Mouse (Mus musculus) stomach, postnatal 0 days (tissue): Measurements from ENCODE around the gene Gm11639. TPM values are rescaled to one million over a fixed set of nuclear protein-coding genes. Genes with fewer than 3 reads are reported as not detected.

Experiments used
- ATAC-seq: fragments of 200-750 bp; cut with Nextera tagmentation; 2 replicates; pipeline ENCODE4 v1.8.0; 2017; ENCODE audit not compliant: low FRiP score, low TSS enrichment
- DNase-seq: peaks from one replicate; pipeline ENCODE4 v3.0.0-alpha.2; 2016; ENCODE audit warnings: low spot score
- H3K27ac ChIP-seq: fragments of 300-500 bp; sonication (generic); replicated peaks from 2 replicates; pipeline ENCODE4 v1.5.1; 2014; ENCODE audit warnings: mild to moderate bottlenecking, control low read depth
- H3K27me3 ChIP-seq: fragments of 300-500 bp; sonication (generic); 2 replicates; pipeline ENCODE4 v1.6.1; 2014; ENCODE audit warnings: low read length; ENCODE audit not compliant: control insufficient read depth, insufficient read depth
- H3K36me3 ChIP-seq: fragments of 300-500 bp; sonication (generic); 2 replicates; pipeline ENCODE4 v1.6.1; 2014; ENCODE audit warnings: low read length, mixed read lengths; ENCODE audit not compliant: control insufficient read depth, insufficient read depth
- H3K4me1 ChIP-seq: fragments of 300-500 bp; sonication (generic); replicated peaks from 2 replicates; pipeline ENCODE4 v1.6.1; 2014; ENCODE audit warnings: antibody characterized with exemption; ENCODE audit not compliant: control insufficient read depth, insufficient read depth
- H3K4me2 ChIP-seq: fragments of 300-500 bp; sonication (generic); replicated peaks from 2 replicates; pipeline ENCODE4 v1.6.1; 2014; ENCODE audit warnings: low read depth, mild to moderate bottlenecking, control low read depth, moderate library complexity
- H3K4me3 ChIP-seq: fragments of 300-500 bp; sonication (generic); 2 replicates; pipeline ENCODE4 v1.5.1; 2014; ENCODE audit warnings: low read depth, low read length, control low read depth
- H3K9ac ChIP-seq: fragments of 300-500 bp; sonication (generic); 2 replicates; pipeline ENCODE4 v1.6.1; 2014; ENCODE audit warnings: mild to moderate bottlenecking, low read length, control low read depth, mixed read lengths
- H3K9me3 ChIP-seq: fragments of 300-500 bp; sonication (generic); 2 replicates; pipeline ENCODE4 v1.6.1; 2016; ENCODE audit warnings: low read length; ENCODE audit not compliant: control insufficient read depth
- CTCF ChIP-seq: IDR thresholded peaks from 2 replicates; pipeline ENCODE4 v1.5.1; 2016; ENCODE audit warnings: antibody characterized with exemption, low read depth, mild to moderate bottlenecking, moderate library complexity
- EP300 ChIP-seq: optimal IDR thresholded peaks from 2 replicates; pipeline ENCODE3; 2016; ENCODE audit warnings: antibody characterized with exemption
- WGBS: fragments of 180-500 bp; shearing (Covaris S2); extraction: QIAGEN DNeasy Blood & Tissue Kit; methylation state at CpG from one replicate; pipeline ENCODE4 v1.1.7; 2014; 5-methylcytosine and 5-hydroxymethylcytosine counted together
- polyA plus RNA-seq: library from polyadenylated mRNA; unstranded; fragments of >200 nt; fragmentation: Nextera tagmentation; extraction: Ambion mirVana; gene quantifications from 2 replicates; pipeline ENCODE4 v1.2.1, GENCODE M21; 2015

Gm11639 gene
- polyA plus RNA-seq, 1 experiment from 2014 or later: 0.01 TPM

GRCm38 (mm10) chr11:105141115-105141514 lies 455.6 kb downstream of the Gm11639 start:
- Histone ChIP-seq H3K4me3 (no peak overlapping the region), H3K36me3 (peaks cover 13% of the 10 kb centered on the region), H3K9ac (no peak overlapping the region), H3K4me2 (no peak overlapping the region), H3K4me1 (no peaks in the 10 kb centered on the region), H3K27ac (no peak overlapping the region), H3K9me3 (no peaks in the 10 kb centered on the region), H3K27me3 (no peaks in the 10 kb centered on the region)
- WGBS: 95% methylated on average over 5 of the region's 5 CpGs
- DNase-seq (no peak), ATAC-seq (no peak)
- TF ChIP-seq EP300: no peak
- no peak for TF ChIP-seq CTCF

- DNase-seq: no peak
- TF ChIP-seq CTCF: no peak
- no peak for TF ChIP-seq EP300
- Histone ChIP-seq H3K27ac (no peak overlapping the region), H3K9me3 (no peaks in the 10 kb centered on the region), H3K4me2 (no peak overlapping the region), H3K4me3 (no peak overlapping the region), H3K4me1 (no peaks in the 10 kb centered on the region), H3K36me3 (peaks cover 8% of the 10 kb centered on the region), H3K27me3 (no peaks in the 10 kb centered on the region), H3K9ac (no peak overlapping the region)
- no peak for ATAC-seq
Observed at GRCm38 (mm10) chr11:105143564-105143963, 458.1 kb downstream of the Gm11639 start.

- Histone ChIP-seq H3K9ac (no peak overlapping the region), H3K27ac (no peak overlapping the region), H3K36me3 (peaks cover 8% of the 10 kb centered on the region), H3K27me3 (no peaks in the 10 kb centered on the region), H3K9me3 (no peaks in the 10 kb centered on the region), H3K4me1 (no peaks in the 10 kb centered on the region), H3K4me2 (no peak overlapping the region), H3K4me3 (no peak overlapping the region)
- TF ChIP-seq EP300: no peak
- TF ChIP-seq CTCF: no peak
- ATAC-seq (no peak), DNase-seq (no peak)
- WGBS: 72% methylated on average over 3 of the region's 3 CpGs
Observed at GRCm38 (mm10) chr11:105144084-105144483, 458.6 kb downstream of the Gm11639 start.

GRCm38 (mm10) chr11:105144508-105145210 lies 459.2 kb downstream of the Gm11639 start:
- peak; percentile 20; the same call in 1 of the 2 replicates for TF ChIP-seq CTCF
- no peak for TF ChIP-seq EP300
- Histone ChIP-seq H3K4me1 (no peaks in the 10 kb centered on the region), H3K27ac (no peak overlapping the region), H3K9ac (no peak overlapping the region), H3K9me3 (no peaks in the 10 kb centered on the region), H3K4me3 (no peak overlapping the region), H3K36me3 (peaks cover 8% of the 10 kb centered on the region), H3K27me3 (no peaks in the 10 kb centered on the region), H3K4me2 (no peak overlapping the region)
- WGBS: 66% methylated on average over 11 of the region's 11 CpGs
- no peak for ATAC-seq
- DNase-seq: no peak

GRCm38 (mm10) chr11:105145211-105145610 lies 459.7 kb downstream of the Gm11639 start:
- Histone ChIP-seq H3K4me2 (no peak overlapping the region), H3K9me3 (no peaks in the 10 kb centered on the region), H3K4me1 (no peaks in the 10 kb centered on the region), H3K9ac (no peak overlapping the region), H3K27ac (no peak overlapping the region), H3K27me3 (no peaks in the 10 kb centered on the region), H3K36me3 (peaks cover 3% of the 10 kb centered on the region), H3K4me3 (no peak overlapping the region)
- ATAC-seq (no peak), DNase-seq (no peak)
- WGBS: 73% methylated on average over 10 of the region's 10 CpGs
- TF ChIP-seq EP300 (no peak), CTCF (no peak)

- H3K27me3 ChIP-seq: no peaks in the 10 kb centered on the region
- H3K36me3 ChIP-seq: no peaks in the 10 kb centered on the region
- H3K4me2 ChIP-seq: no peak within 1 kb of the TSS
- H3K4me1 ChIP-seq: no peaks in the 10 kb centered on the region
- no peaks in the 10 kb centered on the region for H3K9me3 ChIP-seq
- ATAC-seq (no peak), DNase-seq (no peak)
- H3K27ac ChIP-seq: no peak within 1 kb of the TSS
- WGBS: 75% methylated on average over 3 of the region's 3 CpGs
- H3K9ac ChIP-seq: no peak within 1 kb of the TSS
- no peak for TF ChIP-seq EP300
- TF ChIP-seq CTCF: no peak
- H3K4me3 ChIP-seq: no peak within 1 kb of the TSS
Observed at GRCm38 (mm10) chr11:105146593-105146992, 461.1 kb downstream of the Gm11639 start, which contains the start of gene Gm10842. TSS of gene Gm10842 (plus strand) at chr11:105146893.
